In the genomic region with DNA sequence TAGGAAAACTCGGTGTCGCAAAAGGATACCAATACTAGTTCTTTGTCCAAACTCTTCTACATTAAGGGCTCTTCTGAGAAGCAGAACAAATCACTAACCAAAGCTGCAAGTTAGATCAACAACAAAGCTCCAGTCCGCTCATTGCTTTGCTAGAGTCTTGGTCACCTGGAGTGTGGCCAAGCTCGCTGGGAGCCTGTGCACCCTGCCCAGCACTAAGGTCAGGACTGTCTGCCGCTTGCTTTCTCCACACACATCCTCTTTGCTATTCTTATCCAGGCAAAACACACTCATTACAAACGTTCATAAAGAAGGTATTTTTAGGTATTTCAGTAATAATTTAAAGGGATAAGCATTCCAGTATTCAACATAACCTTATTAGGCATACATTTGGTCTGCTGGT, we compare ENCODE assay signal across 9 mouse cellular contexts.
DNase-seq lines count a peak whose midpoint lies in the region; ATAC-seq and TF ChIP-seq lines count a peak whose summit lies in the region.
"Had no signal": no experiment of that assay in that cellular context is flagged by ENCODE, and none has a peak within 500 bp of the region (broad histone marks: within the 10 kb centered on the region; RNA-seq: fewer than 3 reads in every experiment).

No protein-coding gene starts in this region.

- H3K4me3 ChIP-seq in midbrain, postnatal 0 days (ENCODE audit: low read depth, low read length), result no peak overlapping the region
- H3K4me3 ChIP-seq in midbrain, embryonic 11.5 days (ENCODE audit: low read depth, low read length), result no peak overlapping the region
- no peak overlapping the region for H3K4me3 ChIP-seq in embryonic fibroblast, embryonic 13.5 days (ENCODE audit: insufficient read depth, low read length)
- H3K4me3 ChIP-seq: limb, embryonic 12.5 days had no signal

- DNase-seq in midbrain, postnatal 0 days (ENCODE audit: low spot score), result peak; percentile 49
- no peak for DNase-seq in midbrain, embryonic 11.5 days (ENCODE audit: low spot score, missing footprints)
- DNase-seq in kidney, adult 8-10 months, result peak; percentile 75 to 84
- peak; percentile 73 for DNase-seq in lung, postnatal 36 days
- DNase-seq in spleen, postnatal 10 days (ENCODE audit: low spot score in 2 of 2), result no peak
- DNase-seq in T-cell, adult 2 months (ENCODE audit: low spot score), result no peak

- TF ChIP-seq POLR2A in embryonic fibroblast, embryonic 13.5 days (IDR thresholded peaks at IDR 0.05; ENCODE audit: low read depth, low read length), result no peak

- no peak for ATAC-seq in midbrain, postnatal 0 days (ENCODE audit: low FRiP score)
- ATAC-seq in midbrain, embryonic 11.5 days (ENCODE audit: low FRiP score), result no peak
- no peak for ATAC-seq in granulocyte monocyte progenitor cell, adult 5-6 weeks (replicated peaks; ENCODE audit: poor library complexity, severe bottlenecking)

- no peaks in the 10 kb centered on the region for H3K36me3 ChIP-seq in midbrain, postnatal 0 days (ENCODE audit: insufficient read depth, low read length)
- H3K36me3 ChIP-seq in midbrain, embryonic 11.5 days (ENCODE audit: control insufficient read depth, insufficient read depth, low read length), result no peaks in the 10 kb centered on the region
- H3K36me3 ChIP-seq: limb, embryonic 12.5 days had no signal

- no peaks in the 10 kb centered on the region for H3K27me3 ChIP-seq in midbrain, postnatal 0 days (ENCODE audit: insufficient read depth, low read length)
- no peaks in the 10 kb centered on the region for H3K27me3 ChIP-seq in midbrain, embryonic 11.5 days (ENCODE audit: control insufficient read depth, insufficient read depth, low read length)
- H3K27me3 ChIP-seq: limb, embryonic 12.5 days had no signal

- H3K4me2 ChIP-seq in midbrain, postnatal 0 days (ENCODE audit: low read depth, low read length, poor library complexity, severe bottlenecking), result no peak overlapping the region
- H3K4me2 ChIP-seq in midbrain, embryonic 11.5 days, result no peak overlapping the region
- H3K4me2 ChIP-seq: limb, embryonic 12.5 days had no signal

- WGBS in midbrain, postnatal 0 days, result 59% methylated on average over 6 of the region's 6 CpGs
- WGBS in midbrain, embryonic 11.5 days, result 81% methylated on average over 6 of the region's 6 CpGs

- no peak overlapping the region for H3K27ac ChIP-seq in midbrain, postnatal 0 days (ENCODE audit: low read depth, low read length)
- no peak overlapping the region for H3K27ac ChIP-seq in midbrain, embryonic 11.5 days (ENCODE audit: low read depth, low read length)
- peak overlapping the region; percentile 59; the same call in 1 of the 2 replicates for H3K27ac ChIP-seq in embryonic fibroblast, embryonic 13.5 days (ENCODE audit: insufficient read depth, low read length)
- H3K27ac ChIP-seq: limb, embryonic 12.5 days had no signal

- H3K9me3 ChIP-seq in midbrain, postnatal 0 days (ENCODE audit: low read length), result no peaks in the 10 kb centered on the region
- H3K9me3 ChIP-seq in midbrain, embryonic 11.5 days (ENCODE audit: control insufficient read depth, low read length), result no peaks in the 10 kb centered on the region
- H3K9me3 ChIP-seq: limb, embryonic 12.5 days had no signal

- no peak for TF ChIP-seq CTCF in midbrain, postnatal 0 days (IDR thresholded peaks at IDR 0.05)
- no peak for TF ChIP-seq CTCF in embryonic fibroblast, embryonic 13.5 days (IDR thresholded peaks at IDR 0.05; ENCODE audit: borderline replicate concordance, insufficient read depth, low read length)

- no peak overlapping the region for H3K9ac ChIP-seq in midbrain, postnatal 0 days (replicated peaks; ENCODE audit: low read length, poor library complexity, severe bottlenecking)
- H3K9ac ChIP-seq in midbrain, embryonic 11.5 days (ENCODE audit: low read length), result no peak overlapping the region
- H3K9ac ChIP-seq: limb, embryonic 12.5 days had no signal

- H3K4me1 ChIP-seq in midbrain, postnatal 0 days (ENCODE audit: insufficient read depth, low read length), result no peaks in the 10 kb centered on the region
- H3K4me1 ChIP-seq in midbrain, embryonic 11.5 days (ENCODE audit: control insufficient read depth, insufficient read depth, low read length), result peaks cover 2% of the 10 kb centered on the region; the same call in 1 of the 2 replicates
- peaks cover 3% of the 10 kb centered on the region for H3K4me1 ChIP-seq in embryonic fibroblast, embryonic 13.5 days (ENCODE audit: control insufficient read depth, insufficient read depth, low read length)
- H3K4me1 ChIP-seq: limb, embryonic 12.5 days had no signal

Comparison
In these comparisons a context has a peak if more than half of its experiments do, and no peak if none do; other contexts are left out.
1. DNase-seq: peak in midbrain, postnatal 0 days (single experiment), kidney, adult 8-10 months (2 of 2) and lung, postnatal 36 days (single experiment); none in midbrain, embryonic 11.5 days (single experiment), spleen, postnatal 10 days (0 of 2) and T-cell, adult 2 months (single experiment).